Comparison of ENCODE assay signal across 8 mouse cellular contexts in genomic region chr14:60735848-60736547, GRCm38 (mm10). TPM values are rescaled to one million over a fixed set of nuclear protein-coding genes. Genes with fewer than 3 reads are reported as not detected.
A peak's percentile ranks its signal among the peaks of the same experiment; 100 is the strongest.
DNase-seq lines count a peak whose midpoint lies in the region; ATAC-seq and TF ChIP-seq lines count a peak whose summit lies in the region.

No protein-coding gene starts in this region.

- TF ChIP-seq CTCF in gastrocnemius, adult 2 months (IDR thresholded peaks at IDR 0.05) = no peak

- intact Hi-C loops in gastrocnemius, adult 2 months (cut with DNase I) = no loop called here
- intact Hi-C loops in gastrocnemius, postnatal 36 days (cut with DNase I) = no loop called here

- H3K27ac ChIP-seq in gastrocnemius, adult 2 months = peak overlapping the region; percentile 75
- H3K27ac ChIP-seq in ES-E14 (ENCODE audit: insufficient read depth, low read depth, low read length, poor library complexity, severe bottlenecking) = peak overlapping the region; percentile 83
- peak overlapping the region; percentile 60 for H3K27ac ChIP-seq in hindbrain, embryonic 11.5 days (ENCODE audit: low read depth, low read length)

- H3K4me3 ChIP-seq in gastrocnemius, adult 2 months = peak overlapping the region; percentile 42
- no peak overlapping the region for H3K4me3 ChIP-seq in ES-E14 (ENCODE audit: insufficient read depth in 1 of 2, low read depth in 1 of 2, low read length in 2 of 2, poor library complexity in 1 of 2, severe bottlenecking in 1 of 2)
- H3K4me3 ChIP-seq in hindbrain, embryonic 11.5 days (ENCODE audit: low read depth, low read length) = no peak overlapping the region

- DNase-seq in gastrocnemius, adult 2 months = no peak
- no peak for DNase-seq in gastrocnemius, postnatal 36 days
- DNase-seq in ES-E14 (ENCODE audit: low read depth, low spot score) (no peak), MN1 (ENCODE audit: low spot score) (no peak)
- DNase-seq in hindbrain, embryonic 11.5 days (ENCODE audit: low spot score) = no peak
- DNase-seq in thymus, postnatal 10 days (ENCODE audit: low spot score in 2 of 2) = no peak
- no peak for DNase-seq in cerebellum, postnatal 10 days

- H3K4me2 ChIP-seq in hindbrain, embryonic 11.5 days (replicated peaks; ENCODE audit: low read depth, low read length) = no peak overlapping the region

- 57% methylated on average over 13 of the region's 13 CpGs for WGBS in hindbrain, embryonic 11.5 days

- no peak for ATAC-seq in hindbrain, embryonic 11.5 days (ENCODE audit: low FRiP score)
- peak; percentile 22 for ATAC-seq in megakaryocyte progenitor cell, adult 5-6 weeks (replicated peaks; ENCODE audit: poor library complexity)

- no peaks in the 10 kb centered on the region for H3K9me3 ChIP-seq in ES-E14 (ENCODE audit: control insufficient read depth, insufficient read depth, low read depth, low read length)
- no peaks in the 10 kb centered on the region for H3K9me3 ChIP-seq in hindbrain, embryonic 11.5 days (ENCODE audit: control insufficient read depth, low read length)

- H3K36me3 ChIP-seq in ES-E14 (ENCODE audit: control insufficient read depth, insufficient read depth, low read length, poor library complexity, severe bottlenecking) = no peaks in the 10 kb centered on the region
- no peaks in the 10 kb centered on the region for H3K36me3 ChIP-seq in hindbrain, embryonic 11.5 days (ENCODE audit: control insufficient read depth, insufficient read depth, low read length)

- H3K27me3 ChIP-seq in hindbrain, embryonic 11.5 days (ENCODE audit: control insufficient read depth, insufficient read depth, low read length) = no peaks in the 10 kb centered on the region

- H3K9ac ChIP-seq in ES-E14 (ENCODE audit: insufficient read depth, low read depth, low read length, poor library complexity, severe bottlenecking) = peak overlapping the region; percentile 23; the same call in 1 of the 2 replicates
- no peak overlapping the region for H3K9ac ChIP-seq in hindbrain, embryonic 11.5 days (ENCODE audit: low read depth, low read length)

- in situ Hi-C loops in ES-E14 (cut with MboI; ENCODE audit: low sequenced_read_pairs in 2 of 2, unreplicated experiment in 2 of 2) = no loop called here

- H3K4me1 ChIP-seq in ES-E14 (ENCODE audit: control insufficient read depth in 2 of 2, insufficient read depth in 2 of 2, low read length in 2 of 2, poor library complexity in 1 of 2) = peaks cover 17 to 44% of the 10 kb centered on the region in 2 experiments
- peaks cover 9% of the 10 kb centered on the region for H3K4me1 ChIP-seq in hindbrain, embryonic 11.5 days (replicated peaks; ENCODE audit: control insufficient read depth, insufficient read depth, low read length)

TF ChIP-seq in ES-E14, 5 proteins besides CTCF, POLR2A, EP300 and RAD21:
- no peak for TF ChIP-seq CHD2 (IDR thresholded peaks at IDR 0.05; ENCODE audit: low read depth, low read length)
- TF ChIP-seq ZC3H11A (IDR thresholded peaks at IDR 0.05; ENCODE audit: borderline replicate concordance, low read depth, low read length) = no peak
- TF ChIP-seq MAFK (IDR thresholded peaks at IDR 0.05; ENCODE audit: insufficient read depth, low read depth, low read length) = no peak
- no peak for TF ChIP-seq ZNF384 (IDR thresholded peaks at IDR 0.05; ENCODE audit: low read depth, low read length)
- no peak for TF ChIP-seq HCFC1 (IDR thresholded peaks at IDR 0.05; ENCODE audit: borderline replicate concordance, insufficient read depth, low read length)

RNA-seq across cellular contexts. Expression of gene C1qtnf9, which starts 31.9 kb away (rescaled TPM):
- 10 to 100 TPM; 18.0 to 20.4 TPM for total RNA-seq in gastrocnemius, adult 2 months (2021)
- 10 to 100 TPM; 19.4 to 25.8 TPM for total RNA-seq in gastrocnemius, postnatal 36 days (2021)
- 0.49 and 0.90 TPM in 2 replicates for total RNA-seq in ES-E14 (2012; rRNA removed)
- polyA plus RNA-seq in hindbrain, embryonic 11.5 days (2014; fragmentation: Nextera tagmentation; extraction: Ambion mirVana) = not detected in 2 replicates
- total RNA-seq in megakaryocyte progenitor cell, adult 5-6 weeks (2015) = not detected in 2 replicates
- not detected in 2 replicates for total RNA-seq in megakaryocyte progenitor cell, adult 5-6 weeks (2017)

RNA-seq across cellular contexts. Expression of gene Mipep, which starts 48.4 kb away (rescaled TPM):
- 10 to 100 TPM; 32.7 to 38.3 TPM for total RNA-seq in gastrocnemius, adult 2 months (2021)
- 10 to 100 TPM; 32.4 to 33.4 TPM for total RNA-seq in gastrocnemius, postnatal 36 days (2021)
- 7.9 and 17.3 TPM in 2 replicates for total RNA-seq in ES-E14 (2012; rRNA removed)
- polyA plus RNA-seq in hindbrain, embryonic 11.5 days (2014; fragmentation: Nextera tagmentation; extraction: Ambion mirVana) = 24.0 and 24.8 TPM in 2 replicates
- 15.8 and 20.6 TPM in 2 replicates for total RNA-seq in megakaryocyte progenitor cell, adult 5-6 weeks (2015)
- 23.1 and 24.2 TPM in 2 replicates for total RNA-seq in megakaryocyte progenitor cell, adult 5-6 weeks (2017)

Comparison
In these comparisons a context has a peak if more than half of its experiments do, and no peak if none do; other contexts are left out.
1. RNA of gene C1qtnf9, which starts 31.9 kb away (total RNA-seq): 19.4 to 25.8 TPM in gastrocnemius, postnatal 36 days and 18.0 to 20.4 TPM in gastrocnemius, adult 2 months; 0.49 to 0.90 TPM in ES-E14 and not detected in megakaryocyte progenitor cell, adult 5-6 weeks; every median in the first group is over 10 times any median in the second.
2. Peak in every context shown above with its lines, with median percentiles within 50 percentile points of each other: H3K27ac ChIP-seq.